Comparison of ENCODE assay signal across 21 mouse cellular contexts in the genomic region with DNA sequence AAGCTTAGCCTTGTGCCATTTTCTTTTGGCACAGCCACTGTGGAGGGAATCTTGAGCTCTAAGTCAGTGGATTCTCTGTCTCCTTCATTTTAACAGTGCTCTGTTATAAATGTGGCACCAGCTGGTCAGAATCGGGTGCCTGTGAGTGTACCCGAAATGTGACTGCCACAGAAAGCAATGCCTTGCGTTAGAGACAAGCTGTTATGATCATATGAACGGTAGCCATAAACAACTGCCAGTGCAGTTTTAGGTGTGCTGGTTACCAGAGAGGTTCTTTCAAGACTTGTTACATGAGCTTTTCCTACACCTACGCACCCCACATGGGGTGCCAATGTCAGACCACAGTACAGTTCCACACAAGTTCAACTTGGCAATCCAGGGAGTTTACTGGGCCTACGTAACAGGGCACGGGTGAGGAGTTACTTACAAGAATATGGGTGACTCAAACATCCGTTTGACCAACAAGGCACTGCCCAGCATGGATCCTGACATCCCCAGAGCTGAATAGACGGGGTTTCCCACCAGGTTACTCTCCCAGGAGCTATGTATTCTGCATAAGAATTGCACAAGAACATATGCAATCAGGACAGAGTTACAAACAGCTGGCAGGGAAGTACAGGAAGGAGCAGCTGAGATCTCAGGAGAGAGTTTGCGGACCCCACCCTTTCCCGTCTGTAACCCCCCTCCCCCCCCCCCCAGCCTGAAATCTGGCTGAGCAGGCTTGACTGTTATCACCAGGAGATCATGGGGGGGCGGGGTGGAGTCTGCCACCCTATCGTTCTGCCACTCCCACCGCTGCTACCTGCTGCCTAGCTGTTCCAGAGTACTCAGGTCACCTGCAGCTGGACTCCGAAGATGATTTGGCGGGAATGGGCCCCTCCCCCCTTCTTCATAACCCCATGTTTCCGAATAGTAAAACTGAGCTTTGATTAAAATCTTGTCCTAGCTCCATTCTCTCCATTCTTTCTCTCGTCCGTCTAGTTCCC. TPM values are rescaled to one million over a fixed set of nuclear protein-coding genes. Genes with fewer than 3 reads are reported as not detected.
DNase-seq lines count a peak whose midpoint lies in the region; ATAC-seq and TF ChIP-seq lines count a peak whose summit lies in the region.
"Had no signal": no experiment of that assay in that cellular context is flagged by ENCODE, and none has a peak within 500 bp of the region (broad histone marks: within the 10 kb centered on the region; RNA-seq: fewer than 3 reads in every experiment).

No protein-coding gene starts in this region.

- H3K4me1 ChIP-seq in lung, embryonic 15.5 days, result peaks cover 15% of the 10 kb centered on the region
- H3K4me1 ChIP-seq in E14TG2a.4 (replicated peaks; ENCODE audit: low read depth, low read length), result peaks cover 80% of the 10 kb centered on the region
- H3K4me1 ChIP-seq: hindbrain, embryonic 12.5 days had no signal

- peaks cover 28% of the 10 kb centered on the region for H3K27me3 ChIP-seq in lung, embryonic 15.5 days
- H3K27me3 ChIP-seq in E14TG2a.4 (ENCODE audit: insufficient read depth, low read length), result peaks cover 18% of the 10 kb centered on the region; the same call in 1 of the 2 replicates
- H3K27me3 ChIP-seq in Patski, result no peaks in the 10 kb centered on the region
- peaks cover 6% of the 10 kb centered on the region for H3K27me3 ChIP-seq in myocyte (ENCODE audit: control insufficient read depth, insufficient read depth, insufficient read length)

- no peaks in the 10 kb centered on the region for H3K9me3 ChIP-seq in lung, embryonic 15.5 days
- H3K9me3 ChIP-seq in E14TG2a.4 (ENCODE audit: low read length), result no peaks in the 10 kb centered on the region
- H3K9me3 ChIP-seq: hindbrain, embryonic 12.5 days; limb, embryonic 13.5 days had no signal

- DNase-seq in lung, postnatal 10 days, result no peak
- DNase-seq in Patski (ENCODE audit: low read depth, low spot score), result no peak
- DNase-seq in thymus, postnatal 36 days, result no peak
- no peak for DNase-seq in spleen, postnatal 14 days (ENCODE audit: low spot score in 2 of 2)
- no peak for DNase-seq in left cerebral cortex, postnatal 25 days (ENCODE audit: low spot score in 2 of 2)
- DNase-seq: cerebellum, adult 11-12 months; embryo, embryonic 11 days; gastrocnemius, postnatal 25 days; kidney, adult 2 months; kidney, postnatal 36 days; right cerebral cortex, adult 18-20 months; spleen, adult 18-20 months had no signal

- peak overlapping the region; percentile 16; the same call in 1 of the 2 replicates for H3K4me2 ChIP-seq in lung, embryonic 15.5 days
- peak overlapping the region; percentile 41 for H3K4me2 ChIP-seq in myocyte (ENCODE audit: low read depth)
- H3K4me2 ChIP-seq: hindbrain, embryonic 12.5 days; limb, embryonic 13.5 days had no signal

- no peak overlapping the region for H3K27ac ChIP-seq in lung, embryonic 15.5 days
- H3K27ac ChIP-seq: hindbrain, embryonic 12.5 days; left cerebral cortex, adult 2 months; limb, embryonic 13.5 days had no signal

- H3ac ChIP-seq in myocyte (ENCODE audit: control insufficient read depth, insufficient read length), result no peak overlapping the region

- CTCF ChIA-PET in Patski (lab: Charles Lee), result interaction anchor here (1.0 to 1.5 kb wide), 2 partner anchors 11 to 62 kb away, joined by 4 read pairs; no protein-coding TSS in a partner anchor

- TF ChIP-seq CTCF in E14TG2a.4 (conservative IDR thresholded peaks at IDR 0.05; ENCODE audit: low read length) (no peak), Patski (IDR thresholded peaks at IDR 0.05) (no peak)

- TF ChIP-seq POLR2A in myocyte (IDR thresholded peaks at IDR 0.05; ENCODE audit: insufficient read length, low read depth), result no peak

- no peak overlapping the region for H3K9ac ChIP-seq in lung, embryonic 15.5 days
- H3K9ac ChIP-seq: hindbrain, embryonic 12.5 days; limb, embryonic 13.5 days had no signal

- H3K79me2 ChIP-seq in myocyte (ENCODE audit: control insufficient read depth, insufficient read depth), result no peaks in the 10 kb centered on the region

- POLR2A ChIA-PET in Patski (lab: Charles Lee), result interaction anchor here (0.6 kb wide), 1 partner anchor 82 kb away, joined by 3 read pairs; no protein-coding TSS in a partner anchor

- intact Hi-C loops in left cerebral cortex, postnatal 25 days (cut with DNase I), result no loop called here

- no peaks in the 10 kb centered on the region for H3K36me3 ChIP-seq in lung, embryonic 15.5 days
- peaks cover 23% of the 10 kb centered on the region for H3K36me3 ChIP-seq in E14TG2a.4 (ENCODE audit: insufficient read depth, low read length)
- no peaks in the 10 kb centered on the region for H3K36me3 ChIP-seq in myocyte (ENCODE audit: control insufficient read depth, insufficient read depth)
- H3K36me3 ChIP-seq: hindbrain, embryonic 12.5 days; limb, embryonic 13.5 days had no signal

- WGBS in lung, embryonic 15.5 days, result 34% methylated on average over 17 of the region's 19 CpGs

- no peak for ATAC-seq in lung, embryonic 15.5 days (ENCODE audit: borderline replicate concordance, extremely low read depth, low FRiP score, low TSS enrichment)
- ATAC-seq in Patski, result peak; percentile 16

- H3K4me3 ChIP-seq in lung, embryonic 15.5 days, result no peak overlapping the region
- H3K4me3 ChIP-seq in E14TG2a.4 (replicated peaks; ENCODE audit: low read length), result peak overlapping the region; percentile 35
- H3K4me3 ChIP-seq in myocyte, result no peak overlapping the region
- H3K4me3 ChIP-seq: hindbrain, embryonic 12.5 days; left cerebral cortex, adult 2 months; limb, embryonic 13.5 days had no signal

- in situ Hi-C loops in Patski (cut with MboI; ENCODE audit: low pct_unique_long_range_greater_than_20kb), result loop anchor here (5.0 to 10.0 kb wide), 3 partner anchors 61 to 334 kb away; a partner anchor contains a TSS

TF ChIP-seq in myocyte, 11 proteins besides CTCF, POLR2A, EP300 and RAD21:
- TF ChIP-seq USF1 (IDR thresholded peaks at IDR 0.05; ENCODE audit: low read depth) (no peak), TCF3 (IDR thresholded peaks at IDR 0.05; ENCODE audit: insufficient read length, low read depth) (no peak), E2F4 (IDR thresholded peaks at IDR 0.05; ENCODE audit: insufficient read depth) (no peak), MAX (IDR thresholded peaks at IDR 0.05; ENCODE audit: low read depth) (no peak), CEBPB (IDR thresholded peaks at IDR 0.05; ENCODE audit: insufficient read depth, poor library complexity, severe bottlenecking) (no peak), MYOG (IDR thresholded peaks at IDR 0.05; ENCODE audit: control insufficient read depth in 1 of 3, insufficient read depth in 1 of 3, insufficient read length in 2 of 3, low read depth in 2 of 3) (no peak), POLR2AphosphoS2 (IDR thresholded peaks at IDR 0.05; ENCODE audit: insufficient read length, low read depth) (no peak), TCF12 (IDR thresholded peaks at IDR 0.05; ENCODE audit: insufficient read depth, poor library complexity, severe bottlenecking) (no peak), REST (IDR thresholded peaks at IDR 0.05; ENCODE audit: insufficient read depth, insufficient read length) (no peak), MYOD1 (IDR thresholded peaks at IDR 0.05; ENCODE audit: control insufficient read depth in 1 of 3, insufficient read length in 2 of 3, low read depth in 2 of 3) (no peak), SRF (IDR thresholded peaks at IDR 0.05; ENCODE audit: control insufficient read depth, insufficient read length, low read depth) (no peak)
TF ChIP-seq in myocyte: peak in this region for 0.

RNA-seq across cellular contexts. Expression of a gene that starts 4.3 kb away (rescaled TPM):
- not detected in 2 replicates for polyA plus RNA-seq in lung, embryonic 15.5 days (2015; fragmentation: Nextera tagmentation; extraction: Ambion mirVana)
- 0.23 TPM for polyA plus RNA-seq in Patski (2021)
- polyA plus RNA-seq in myocyte (2012; fragmentation: generic; extraction: Trizol), result not detected
- not detected for total RNA-seq in left cerebral cortex, postnatal 25 days (2021)
- total RNA-seq: gastrocnemius, postnatal 25 days; left cerebral cortex, adult 2 months; megakaryocyte progenitor cell, adult 5-6 weeks had no signal
- polyA plus RNA-seq: heart, embryonic 14.5 days; hindbrain, embryonic 12.5 days; limb, embryonic 13.5 days had no signal

RNA-seq across cellular contexts. Expression of a gene that starts 6.2 kb away (rescaled TPM):
- polyA plus RNA-seq in lung, embryonic 15.5 days (2015; fragmentation: Nextera tagmentation; extraction: Ambion mirVana), result 4.4 and 5.1 TPM in 2 replicates
- polyA plus RNA-seq in Patski (2021), result 0.18 TPM
- 0.13 TPM for polyA plus RNA-seq in myocyte (2012; fragmentation: generic; extraction: Trizol)
- 1 to 10 TPM; 2.7 to 4.1 TPM for total RNA-seq in left cerebral cortex, postnatal 25 days (2021)
- total RNA-seq: gastrocnemius, postnatal 25 days; megakaryocyte progenitor cell, adult 5-6 weeks had no signal
- polyA plus RNA-seq: heart, embryonic 14.5 days; hindbrain, embryonic 12.5 days had no signal

RNA-seq across cellular contexts. Expression of a gene that starts 6.6 kb away (rescaled TPM):
- polyA plus RNA-seq in lung, embryonic 15.5 days (2015; fragmentation: Nextera tagmentation; extraction: Ambion mirVana), result not detected in 2 replicates
- polyA plus RNA-seq in Patski (2021) (0.31 TPM), myocyte (2012; fragmentation: generic; extraction: Trizol) (0.07 TPM)
- not detected for total RNA-seq in left cerebral cortex, postnatal 25 days (2021)
- total RNA-seq: gastrocnemius, postnatal 25 days; left cerebral cortex, adult 2 months; megakaryocyte progenitor cell, adult 5-6 weeks had no signal
- polyA plus RNA-seq: heart, embryonic 14.5 days; hindbrain, embryonic 12.5 days; limb, embryonic 13.5 days; thymus, postnatal 0 days had no signal

RNA-seq across cellular contexts. Expression of a gene that starts 15.1 kb away (rescaled TPM):
- not detected in 2 replicates for polyA plus RNA-seq in lung, embryonic 15.5 days (2015; fragmentation: Nextera tagmentation; extraction: Ambion mirVana)
- polyA plus RNA-seq in Patski (2021) (not detected), myocyte (2012; fragmentation: generic; extraction: Trizol) (not detected)
- 1 to 10 TPM; 1.2 to 1.8 TPM for total RNA-seq in left cerebral cortex, postnatal 25 days (2021)
- total RNA-seq: gastrocnemius, postnatal 25 days had no signal
- polyA plus RNA-seq: heart, embryonic 14.5 days; hindbrain, embryonic 12.5 days; kidney, adult 2 months; limb, embryonic 13.5 days; thymus, postnatal 0 days had no signal

RNA-seq across cellular contexts. Expression of a gene that starts 15.7 kb away (rescaled TPM):
- polyA plus RNA-seq in lung, embryonic 15.5 days (2015; fragmentation: Nextera tagmentation; extraction: Ambion mirVana), result 58.2 and 58.8 TPM in 2 replicates
- polyA plus RNA-seq in Patski (2021) (67.0 TPM), myocyte (2012; fragmentation: generic; extraction: Trizol) (123 TPM)
- total RNA-seq in left cerebral cortex, postnatal 25 days (2021), result 10 to 100 TPM; 66.0 to 70.0 TPM
